In genomic region chr10:110455063-110455837, GRCm38 (mm10) we compare ENCODE assay signal across 9 mouse cellular contexts. TPM values are rescaled to one million over a fixed set of nuclear protein-coding genes. Genes with fewer than 3 reads are reported as not detected.
DNase-seq lines count a peak whose midpoint lies in the region; ATAC-seq and TF ChIP-seq lines count a peak whose summit lies in the region.
"Had no signal": no experiment of that assay in that cellular context is flagged by ENCODE, and none has a peak within 500 bp of the region (broad histone marks: within the 10 kb centered on the region; RNA-seq: fewer than 3 reads in every experiment).

No protein-coding gene starts in this region.

- peak overlapping the region; percentile 81 for H3K4me3 ChIP-seq in heart, embryonic 15.5 days
- peak overlapping the region; percentile 59 for H3K4me3 ChIP-seq in midbrain, embryonic 12.5 days
- peak overlapping the region; percentile 78 for H3K4me3 ChIP-seq in testis, adult 2 months (ENCODE audit: control insufficient read depth, low read depth, low read length)

- under 1% methylated on average over 45 of the region's 45 CpGs for WGBS in heart, embryonic 15.5 days
- WGBS in midbrain, embryonic 12.5 days, result under 1% methylated on average over 40 of the region's 45 CpGs

- no peaks in the 10 kb centered on the region for H3K9me3 ChIP-seq in heart, embryonic 15.5 days (replicated peaks)
- no peaks in the 10 kb centered on the region for H3K9me3 ChIP-seq in midbrain, embryonic 12.5 days

- peak overlapping the region; percentile 75 for H3K9ac ChIP-seq in heart, embryonic 15.5 days
- H3K9ac ChIP-seq in midbrain, embryonic 12.5 days (replicated peaks), result peak overlapping the region; percentile 63

- peak; percentile 38 for DNase-seq in layer of hippocampus, adult 11-12 months (ENCODE audit: low spot score)
- no peak for DNase-seq in layer of hippocampus, adult 9-10 months (ENCODE audit: low spot score)
- DNase-seq in left cerebral cortex, adult 8-10 months (ENCODE audit: low spot score in 2 of 2), result peak; percentile 42 to 45

- ATAC-seq in common myeloid progenitor, adult 5-6 weeks (replicated peaks; ENCODE audit: low read depth, poor library complexity, severe bottlenecking), result peak; percentile 42; the same call in 1 of the 2 replicates
- 0 out of 2 replicates have a peak, but pooled peaks have one; percentile 13 for ATAC-seq in heart, embryonic 15.5 days (replicated peaks; ENCODE audit: insufficient number of reproducible peaks, insufficient read depth, low FRiP score, low read depth)
- ATAC-seq in midbrain, embryonic 12.5 days (ENCODE audit: low FRiP score, low read depth), result peak; percentile 76
- ATAC-seq in activated CD4-positive, CD25-positive, alpha-beta regulatory T cell, adult 4 months, result no peak

- H3K27ac ChIP-seq in heart, embryonic 15.5 days, result 0 out of 2 replicates have a peak overlapping the region, but pooled peaks have one; percentile 65
- peak overlapping the region; percentile 74 for H3K27ac ChIP-seq in midbrain, embryonic 12.5 days (replicated peaks)
- no peak overlapping the region for H3K27ac ChIP-seq in testis, adult 2 months (ENCODE audit: control insufficient read depth, insufficient read depth, low read depth, low read length)
- H3K27ac ChIP-seq: macrophage had no signal

- H3K36me3 ChIP-seq in heart, embryonic 15.5 days, result no peaks in the 10 kb centered on the region
- H3K36me3 ChIP-seq in midbrain, embryonic 12.5 days, result no peaks in the 10 kb centered on the region
- no peaks in the 10 kb centered on the region for H3K36me3 ChIP-seq in testis, adult 2 months (ENCODE audit: control insufficient read depth, insufficient read depth, low read length)

- TF ChIP-seq CTCF in testis, adult 2 months (IDR thresholded peaks at IDR 0.05; ENCODE audit: control insufficient read depth, insufficient read depth, insufficient replicate concordance, low read depth, low read length), result no peak

- no peak for TF ChIP-seq POLR2A in testis, adult 2 months (IDR thresholded peaks at IDR 0.05; ENCODE audit: control insufficient read depth, low read depth, low read length)

- peaks cover 8% of the 10 kb centered on the region for H3K4me1 ChIP-seq in heart, embryonic 15.5 days (replicated peaks)
- H3K4me1 ChIP-seq in midbrain, embryonic 12.5 days, result peaks cover 5% of the 10 kb centered on the region
- H3K4me1 ChIP-seq in testis, adult 2 months (ENCODE audit: control insufficient read depth, insufficient read depth, low read length), result peaks cover 6% of the 10 kb centered on the region

- peak overlapping the region; percentile 94 for H3K4me2 ChIP-seq in heart, embryonic 15.5 days
- H3K4me2 ChIP-seq in midbrain, embryonic 12.5 days (replicated peaks), result peak overlapping the region; percentile 67

- H3K27me3 ChIP-seq in heart, embryonic 15.5 days, result peaks cover 18% of the 10 kb centered on the region
- peaks cover 6% of the 10 kb centered on the region; the same call in 1 of the 2 replicates for H3K27me3 ChIP-seq in midbrain, embryonic 12.5 days
- H3K27me3 ChIP-seq in testis, adult 2 months (ENCODE audit: control insufficient read depth, insufficient read depth, low read length), result no peaks in the 10 kb centered on the region

RNA-seq across cellular contexts. Expression of gene Nav3, which starts 0.8 kb away (rescaled TPM):
- total RNA-seq in common myeloid progenitor, adult 5-6 weeks (2017), result not detected in 2 replicates
- 2.3 and 2.9 TPM in 2 replicates for polyA plus RNA-seq in heart, embryonic 15.5 days (2015; fragmentation: Nextera tagmentation; extraction: Ambion mirVana)
- 100 to 1,000 TPM in 3 of 4 experiments, 10 to 100 TPM in 1; 90.0 to 135 (median 112) TPM for total RNA-seq in left cerebral cortex, adult 8-10 months (2022)
- 13.7 and 16.9 TPM in 2 replicates for polyA plus RNA-seq in midbrain, embryonic 12.5 days (2016; fragmentation: Nextera tagmentation; extraction: Ambion mirVana)
- polyA plus RNA-seq in testis, adult 2 months (2012; rRNA removed), result 0.11 and 0.32 TPM in 2 replicates
- polyA plus RNA-seq in activated CD4-positive, CD25-positive, alpha-beta regulatory T cell, adult 4 months (2017; shearing (Covaris generic)), result under 1 TPM in 1 of 2 experiments, not detected in 1; 0.36 TPM
- polyA plus RNA-seq: macrophage had no signal
